Mouse (Mus musculus) spleen, postnatal 0 days (tissue): ENCODE measurements around the gene Haspin. TPM values are rescaled to one million over a fixed set of nuclear protein-coding genes. Genes with fewer than 3 reads are reported as not detected.

Experiments
- polyA plus RNA-seq: library from polyadenylated mRNA; unstranded; fragments of >200 nt; fragmentation: Nextera tagmentation; extraction: Ambion mirVana; gene quantifications from 2 replicates; pipeline ENCODE4 v1.2.1, GENCODE M21; 2015

Gene Haspin
- polyA plus RNA-seq = 11.8 and 12.4 TPM in 2 replicates

GRCm38 (mm10) chr11:73137591-73138501 lies at the start of gene Haspin:
TSS of gene Haspin (minus strand) at chr11:73138294.

GRCm38 (mm10) chr11:73176608-73177508 lies 38.8 kb upstream of the Haspin start, which contains the start of the genes Emc6 and Tax1bp3:
TSS of gene Emc6 (minus strand) at chr11:73177037.
TSS of gene Tax1bp3 (plus strand) at chr11:73177083.

DNA sequence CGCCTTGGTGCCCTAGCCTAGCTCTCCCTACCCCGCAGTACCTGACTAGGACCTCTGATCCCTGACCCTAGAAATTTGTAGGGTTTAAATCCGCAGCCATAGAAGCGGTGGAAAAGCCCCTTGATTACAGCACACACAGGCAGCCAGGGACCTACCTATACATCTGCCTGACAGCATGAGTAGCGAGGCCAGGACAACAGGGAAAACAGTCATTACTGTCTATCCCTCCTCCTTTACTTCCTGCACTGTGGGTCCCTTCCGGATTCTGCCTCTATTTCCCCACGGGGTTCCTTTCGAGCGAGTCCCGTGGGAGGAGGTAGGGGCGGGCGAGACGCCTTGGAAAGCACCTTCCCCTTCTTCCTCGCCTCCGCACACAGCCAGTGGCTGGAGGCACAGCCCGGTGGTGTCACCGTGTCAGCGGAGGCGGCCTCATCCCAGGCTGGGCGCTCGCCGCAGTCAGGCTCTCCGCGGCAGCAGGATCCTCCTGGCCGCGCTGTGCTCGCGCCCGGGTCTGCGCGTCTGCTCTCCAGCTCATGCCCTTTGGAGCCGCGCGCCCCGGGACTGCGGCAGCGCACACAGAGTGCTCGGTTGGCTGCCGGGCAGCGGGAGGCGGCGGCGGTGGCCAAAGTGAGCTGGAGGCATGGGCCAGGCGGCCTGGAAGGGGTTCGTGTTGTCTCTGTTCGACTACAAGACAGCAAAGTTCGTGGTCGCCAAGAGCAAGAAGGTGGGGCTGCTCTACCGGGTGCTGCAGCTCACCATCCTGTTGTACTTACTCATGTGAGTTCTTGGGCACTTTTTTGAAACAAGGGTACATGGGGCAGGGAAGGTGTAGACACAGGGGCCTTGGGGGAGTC lies 22.1 kb upstream of the Haspin start, which contains the start of gene P2rx5:
Gene P2rx5, plus strand, starts transcription at position 465 of the 854 bp plus-strand sequence.

DNA sequence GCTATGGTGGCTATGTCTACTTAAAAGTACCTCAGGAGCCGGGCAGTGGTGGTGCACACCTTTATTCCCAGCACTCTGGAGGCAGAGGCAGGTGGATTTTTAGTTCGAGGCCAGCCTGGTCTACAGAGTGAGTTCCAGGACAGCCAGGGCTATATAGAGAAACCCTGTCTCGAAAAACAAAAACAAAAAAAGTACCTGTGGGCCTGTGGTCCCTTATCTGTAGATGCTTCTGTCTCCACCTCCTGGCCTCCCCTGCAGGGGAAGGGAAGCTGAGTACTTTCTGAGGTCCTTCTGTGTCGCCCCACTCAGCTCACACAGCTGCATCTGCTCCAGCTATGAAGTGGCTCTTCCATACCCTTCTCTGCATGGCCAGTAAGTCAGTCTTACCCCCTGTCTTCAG lies 47.8 kb downstream of the Haspin start, which contains the start of gene Itgae:
Gene Itgae, plus strand, starts transcription at position 301 of the 400 bp plus-strand sequence.

Other genes starting within 250 kb of the Haspin start
- 17.9 and 24.8 TPM in 2 replicates for gene Atp2a3, start 177.1 kb downstream of the Haspin start, polyA plus RNA-seq
- gene P2rx1, start 139.2 kb downstream of the Haspin start, polyA plus RNA-seq = 7.6 and 10.4 TPM in 2 replicates
- 1.1 and 1.9 TPM in 2 replicates for gene Camkk1, start 119.3 kb downstream of the Haspin start, polyA plus RNA-seq
- 7.1 and 7.3 TPM in 2 replicates for gene Ncbp3, start 90.5 kb downstream of the Haspin start, polyA plus RNA-seq
- 0.23 and 0.34 TPM in 2 replicates for gene Itgae, start 47.7 kb downstream of the Haspin start, polyA plus RNA-seq
- gene P2rx5, start 22.1 kb upstream of the Haspin start, polyA plus RNA-seq = 0.05 and 0.08 TPM in 2 replicates
- 91.9 and 97.3 TPM in 2 replicates for gene Emc6, start 38.7 kb upstream of the Haspin start, polyA plus RNA-seq
- 52.5 and 61.7 TPM in 2 replicates for gene Tax1bp3, start 38.8 kb upstream of the Haspin start, polyA plus RNA-seq
- 8.8 and 9.9 TPM in 2 replicates for gene Ctns, start 60.7 kb upstream of the Haspin start, polyA plus RNA-seq
- gene Shpk, start 61.2 kb upstream of the Haspin start, polyA plus RNA-seq = 1.9 and 2.0 TPM in 2 replicates
- 0.05 and 0.10 TPM in 2 replicates for gene Trpv1, start 96.0 kb upstream of the Haspin start, polyA plus RNA-seq
- 0.13 and 0.20 TPM in 2 replicates for gene Trpv3, start 129.1 kb upstream of the Haspin start, polyA plus RNA-seq
- 0.70 and 1.2 TPM in 2 replicates for gene Aspa, start 191.3 kb upstream of the Haspin start, polyA plus RNA-seq
- not detected in 2 replicates for gene Gm49340, start 191.4 kb upstream of the Haspin start, polyA plus RNA-seq
- not detected in 2 replicates for gene Spata22, start 191.4 kb upstream of the Haspin start, polyA plus RNA-seq
- gene Olfr20, start 212.5 kb upstream of the Haspin start, polyA plus RNA-seq = not detected in 2 replicates
- gene Olfr376, start 233.0 kb upstream of the Haspin start, polyA plus RNA-seq = not detected in 2 replicates